Mouse (Mus musculus) spleen, postnatal 36 days (tissue): ENCODE data around the gene Stk10.
A peak's percentile ranks its signal among the peaks of the same experiment; 100 is the strongest.
"Not testable (repeated sequence)": the region's sequence is repeated elsewhere in the genome, so short reads cannot be mapped to it uniquely, and the experiment has no call there.

Source experiments
- DNase-seq, 2 experiments: peaks; one replicate each; pipeline ENCODE4 v3.0.0; 2022; ENCODE audit warnings: low spot score in 2 of 2, mixed read lengths in 1 of 2

Stk10 gene

GRCm38 (mm10) chr11:32594122-32594521 is 61.0 kb downstream of the Stk10 start:
- DNase-seq = no peak

GRCm38 (mm10) chr11:32600371-32600770 is 67.3 kb downstream of the Stk10 start:
- DNase-seq = no peak

DNA sequence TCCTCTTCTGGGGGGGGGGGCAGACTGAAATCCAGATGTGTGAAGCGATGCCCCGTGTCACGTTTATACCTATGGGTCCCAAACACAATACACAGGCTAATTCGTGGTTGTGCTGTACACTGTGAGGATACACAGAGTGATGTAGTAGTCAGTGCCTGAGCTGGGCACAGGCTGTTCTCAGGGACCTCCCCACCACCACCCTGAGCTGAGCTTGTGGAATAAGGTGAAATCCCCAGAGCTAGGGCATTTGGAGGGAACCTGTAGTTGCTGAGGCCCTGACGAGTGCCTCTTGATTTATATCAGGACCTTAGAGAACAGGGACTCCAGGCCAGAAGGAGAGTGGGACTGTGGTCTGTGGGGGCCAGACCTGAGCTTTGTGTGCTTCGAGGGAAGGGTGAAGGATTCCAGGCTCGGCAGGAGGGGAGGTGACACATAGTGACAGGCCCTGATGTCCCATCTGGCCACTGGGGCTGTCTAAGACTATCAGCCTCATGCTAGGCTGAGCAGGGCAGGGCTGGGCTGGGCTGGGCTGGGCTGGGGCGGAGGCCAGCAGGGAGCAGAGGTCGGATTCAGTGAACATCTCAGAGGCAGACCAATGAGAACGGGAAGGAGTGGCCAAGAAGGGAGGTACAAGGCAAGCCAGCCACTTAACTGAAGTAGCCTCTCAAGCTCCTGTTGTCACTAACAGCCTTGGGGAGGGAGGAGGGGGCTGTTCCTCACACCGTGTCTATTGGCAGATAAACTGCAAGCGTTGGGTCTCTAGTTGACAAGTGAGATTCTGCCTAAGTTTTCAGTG is 68.6 kb downstream of the Stk10 start:
- no peak for DNase-seq

- no peak for DNase-seq
These were observed 71.6 kb downstream of the Stk10 start for GRCm38 (mm10) chr11:32604663-32605062.

- DNase-seq = no peak
These were observed 72.2 kb downstream of the Stk10 start for GRCm38 (mm10) chr11:32605131-32605860.

GRCm38 (mm10) chr11:32605907-32606306 is 72.8 kb downstream of the Stk10 start:
- no peak for DNase-seq

DNA sequence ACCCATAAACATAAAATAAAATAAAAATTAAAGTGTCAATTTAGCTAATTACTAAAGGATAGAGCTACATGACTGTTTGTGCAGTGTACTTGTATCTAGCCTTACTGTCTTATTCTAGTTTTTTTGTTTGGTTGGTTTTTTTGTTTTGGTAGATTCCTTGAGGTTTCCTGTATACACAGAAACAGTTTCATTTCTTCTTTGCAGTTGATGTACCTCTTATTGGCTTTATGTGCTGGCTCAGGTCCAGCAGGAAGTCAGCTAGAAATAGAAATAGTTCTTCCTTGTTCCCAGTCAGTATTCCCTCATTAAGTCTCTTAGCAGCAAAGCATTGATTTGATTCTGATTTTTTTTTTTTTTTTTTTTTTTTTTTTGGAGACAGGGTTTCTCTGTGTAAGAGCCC is 74.2 kb downstream of the Stk10 start:
- DNase-seq = peak; percentile 32 to 42

DNA sequence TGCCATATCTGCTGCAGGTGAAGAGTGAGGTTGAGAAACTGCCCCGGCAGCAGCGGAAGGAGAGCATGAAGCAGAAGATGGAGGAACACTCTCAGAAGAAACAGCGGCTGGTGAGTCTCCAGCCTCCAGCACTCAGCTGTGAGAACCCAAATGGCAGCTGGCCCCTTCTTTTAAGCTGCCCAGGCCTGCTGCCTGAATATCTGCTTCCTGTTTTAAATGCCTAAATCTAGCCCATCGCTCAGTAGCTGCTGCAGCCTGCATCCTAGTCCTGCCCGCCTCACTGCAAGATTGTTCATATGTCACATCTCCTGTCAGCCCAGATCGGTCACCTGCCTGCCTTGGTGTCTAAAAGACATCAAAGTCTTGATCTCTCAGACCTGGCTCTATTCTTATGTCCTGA is 77.5 kb downstream of the Stk10 start:
- no peak for DNase-seq

GRCm38 (mm10) chr11:32612304-32612703 is 79.2 kb downstream of the Stk10 start:
- DNase-seq = no peak

DNA sequence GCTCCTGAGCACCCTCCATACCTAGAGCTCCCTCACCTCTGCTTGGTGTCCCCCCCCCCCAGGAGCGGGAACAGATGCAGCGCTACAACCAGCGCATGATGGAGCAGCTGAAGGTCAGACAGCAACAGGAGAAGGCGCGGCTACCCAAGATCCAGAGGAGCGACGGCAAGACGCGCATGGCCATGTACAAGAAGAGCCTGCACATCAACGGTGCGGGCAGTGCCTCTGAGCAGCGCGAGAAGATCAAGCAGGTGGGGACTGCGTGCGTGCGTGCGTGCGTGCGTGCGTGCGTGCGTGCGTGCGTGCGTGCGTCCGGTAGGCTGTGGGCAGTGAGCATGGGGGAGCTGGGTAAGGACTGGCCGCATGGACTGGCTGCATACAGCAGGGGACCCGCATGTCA is 81.4 kb downstream of the Stk10 start:
- no peak for DNase-seq

DNA sequence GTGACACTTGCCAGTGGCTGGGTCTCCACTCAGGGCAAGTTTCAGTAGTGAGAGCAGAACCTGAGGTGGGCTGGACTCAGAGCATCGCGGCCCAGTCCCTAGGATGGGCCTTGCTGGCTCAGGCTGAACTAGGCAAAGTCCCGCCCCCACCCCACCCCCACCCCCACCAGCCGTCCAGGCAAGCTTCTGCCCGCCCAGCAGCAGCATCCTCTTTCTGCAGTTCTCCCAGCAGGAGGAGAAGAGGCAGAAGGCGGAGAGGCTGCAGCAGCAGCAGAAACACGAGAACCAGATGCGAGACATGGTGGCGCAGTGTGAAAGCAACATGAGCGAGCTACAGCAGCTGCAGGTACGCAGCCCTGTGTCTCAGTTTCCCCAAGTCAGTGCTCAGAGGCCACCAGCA is 82.5 kb downstream of the Stk10 start:
- DNase-seq = no peak

DNA sequence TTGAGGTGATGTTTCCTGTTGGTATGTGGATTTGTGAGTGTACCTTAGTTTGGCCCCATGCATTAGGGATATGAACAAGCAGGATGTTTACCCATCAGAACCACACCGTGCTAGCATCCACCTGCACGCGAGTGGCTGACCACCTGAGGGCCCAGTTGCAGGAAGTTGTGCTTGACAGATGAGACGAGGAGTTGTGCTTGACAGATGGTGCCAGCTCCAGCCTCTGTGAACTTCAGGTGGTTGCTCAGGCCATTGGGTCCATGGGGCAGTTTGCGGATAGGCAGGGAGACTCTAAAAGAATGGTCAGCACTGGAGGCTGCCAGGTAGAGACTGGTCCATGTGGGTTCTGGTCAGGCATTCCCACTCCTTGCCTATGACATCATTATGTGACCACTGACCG is 83.0 kb downstream of the Stk10 start:
- no peak for DNase-seq

DNA sequence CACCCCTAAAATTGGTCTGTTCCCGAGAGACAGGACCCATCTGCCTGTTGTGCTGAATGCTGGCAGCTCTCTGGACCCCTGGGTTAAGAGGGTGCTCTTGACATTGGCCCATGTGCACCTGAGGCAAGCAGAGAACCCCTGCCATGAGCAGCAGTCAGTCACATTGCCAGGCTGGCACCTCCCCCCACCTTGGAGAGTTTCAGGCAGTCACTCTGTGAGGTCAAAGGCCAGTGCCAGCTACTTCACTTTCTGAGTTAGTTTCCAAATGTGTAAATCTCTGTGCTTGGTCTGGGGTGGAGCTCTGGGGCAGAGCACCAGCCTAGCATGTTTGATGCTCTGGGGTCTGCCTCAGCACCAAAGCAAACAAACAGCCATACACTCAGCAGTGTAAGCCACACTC is 84.9 kb downstream of the Stk10 start:
- DNase-seq = no peak

- not testable (repeated sequence) for DNase-seq
These were observed 85.5 kb downstream of the Stk10 start for GRCm38 (mm10) chr11:32618641-32619040.

DNA sequence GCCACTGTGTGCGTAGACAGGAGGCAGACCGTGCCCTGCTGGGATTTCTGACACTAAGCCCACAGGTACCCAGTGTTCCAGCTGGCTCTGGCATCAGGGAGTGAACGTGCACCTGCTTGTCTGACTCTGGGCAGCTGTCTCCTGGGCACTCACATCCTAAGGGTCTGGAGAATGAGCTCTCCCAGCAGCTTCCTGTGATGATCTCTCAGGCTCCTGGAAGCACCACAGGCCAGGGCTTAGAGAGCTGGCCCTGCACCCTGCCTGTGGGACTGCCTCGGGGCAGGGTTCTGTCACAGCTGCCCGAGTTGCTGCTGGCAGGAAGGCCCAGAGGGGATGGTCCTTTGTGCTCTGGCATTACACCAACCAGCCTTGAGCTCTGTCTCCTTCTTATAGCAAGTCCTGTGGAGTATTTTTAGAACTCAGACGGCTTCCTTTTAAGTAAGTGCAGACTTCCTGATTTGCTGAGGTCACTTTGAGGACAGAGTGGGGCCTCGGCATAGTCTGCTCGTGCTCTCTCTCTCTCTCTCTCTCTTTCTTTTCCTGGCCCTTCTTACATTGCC is 86.2 kb downstream of the Stk10 start:
- DNase-seq = peak; percentile 41 to 43

DNA sequence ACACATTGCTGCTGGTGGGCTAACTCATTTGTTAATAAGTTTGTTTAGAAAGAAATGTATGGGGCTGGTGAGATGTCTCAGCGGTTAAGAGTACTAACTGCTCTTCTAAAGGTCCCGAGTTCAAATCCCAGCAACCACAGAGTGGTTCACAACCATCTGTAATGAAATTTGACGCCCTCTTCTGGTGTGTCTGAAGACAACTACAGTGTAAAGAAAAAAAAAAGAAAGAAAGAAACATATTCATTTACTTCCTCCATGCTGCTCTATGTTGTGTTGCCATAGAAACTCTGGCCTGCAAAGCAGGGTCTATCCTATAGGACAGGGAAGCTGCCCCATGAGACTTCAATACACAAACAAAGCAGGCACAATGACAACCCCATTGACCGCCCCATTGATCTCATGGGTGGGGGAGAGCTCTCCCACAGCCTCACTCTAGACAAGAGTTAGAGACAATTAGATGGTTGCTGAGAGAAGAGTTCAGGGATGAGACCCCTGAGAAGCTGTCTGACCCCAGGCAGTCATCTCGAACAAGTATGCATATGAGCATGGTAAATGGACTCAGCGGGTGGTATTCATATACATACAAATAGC is 86.9 kb downstream of the Stk10 start:
- no peak for DNase-seq

DNA sequence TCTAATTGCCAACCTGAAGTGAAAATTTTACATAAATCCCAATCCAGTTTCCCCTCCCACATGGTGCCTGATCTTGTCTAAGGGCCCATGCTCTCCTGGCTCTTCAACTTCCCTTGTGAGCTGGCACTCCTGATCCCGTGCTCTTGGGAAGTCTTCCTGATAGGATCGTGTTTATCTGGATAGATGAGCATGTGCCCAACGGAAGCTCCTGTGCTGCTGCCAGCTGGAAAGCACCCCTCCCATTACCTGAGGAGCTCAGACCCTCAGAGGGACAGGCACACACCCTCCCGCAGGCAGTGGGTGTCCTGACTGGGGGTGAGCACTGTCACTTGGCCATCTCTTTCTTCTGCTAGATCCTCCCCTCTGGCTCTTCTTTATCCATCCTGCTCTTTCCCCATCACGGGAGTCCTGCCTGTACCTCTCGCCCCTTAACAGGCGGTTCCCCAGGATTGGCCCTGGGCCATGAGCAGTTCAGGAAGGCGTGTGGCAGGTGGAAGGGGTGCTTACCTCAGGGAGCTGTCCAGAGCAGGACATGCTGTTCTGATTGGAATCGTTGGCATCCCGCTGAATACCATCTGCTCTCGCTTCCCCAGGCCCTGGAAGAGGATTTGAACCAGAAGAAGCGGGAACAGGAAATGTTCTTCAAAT is 88.8 kb downstream of the Stk10 start:
- DNase-seq = no peak

DNA sequence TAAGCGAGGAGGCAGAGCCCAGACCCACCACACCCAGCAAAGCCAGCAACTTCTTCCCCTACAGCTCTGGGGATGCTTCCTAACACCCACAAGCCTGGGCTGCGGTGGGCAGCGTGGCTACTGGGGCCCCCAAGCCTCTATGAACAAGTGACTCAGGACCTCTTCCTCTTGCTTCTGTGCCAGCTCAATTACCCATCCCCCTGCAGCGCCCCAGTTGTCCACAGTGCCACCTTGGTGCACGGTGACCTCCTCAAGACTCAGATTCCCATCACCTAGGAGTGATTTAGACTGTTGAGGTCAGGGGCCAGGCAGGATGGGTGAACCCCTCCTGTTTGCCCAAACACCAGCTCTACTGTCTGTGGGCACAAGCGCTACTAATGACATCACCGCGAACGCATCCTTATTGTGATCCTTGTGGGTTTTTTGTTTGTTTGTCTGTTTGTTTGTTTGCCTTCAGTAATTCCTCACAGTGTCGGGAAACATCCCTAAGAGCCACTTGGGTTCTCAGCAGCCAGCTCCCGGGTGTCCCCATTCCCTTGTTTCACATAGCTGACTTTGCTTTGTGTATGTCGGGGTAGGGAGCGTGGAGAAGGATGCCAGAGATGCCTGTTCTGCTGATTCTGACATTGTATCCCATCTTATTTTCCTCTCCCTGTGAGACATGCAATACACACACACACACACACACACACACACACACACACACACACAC is 89.5 kb downstream of the Stk10 start:
- DNase-seq = no peak

DNA sequence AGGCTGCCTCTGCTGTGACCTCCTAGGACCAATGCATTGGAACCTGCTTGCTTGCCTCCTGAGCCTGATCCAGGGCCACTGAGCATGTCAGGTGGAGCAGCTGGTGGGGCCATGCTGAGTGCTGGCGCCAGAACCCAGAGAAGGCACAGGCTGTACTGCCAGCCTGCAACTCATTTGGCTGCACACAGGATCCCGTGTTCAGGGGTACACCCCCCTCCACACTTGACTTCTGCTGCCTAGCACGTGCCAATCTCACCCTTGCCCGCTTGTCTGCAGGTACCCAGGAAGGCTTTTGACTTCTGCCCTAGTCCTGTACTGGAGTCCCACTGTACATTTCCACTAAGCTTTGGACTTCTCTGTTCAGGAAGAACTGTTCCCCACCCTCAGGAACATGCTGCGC is 90.1 kb downstream of the Stk10 start:
- DNase-seq = no peak

- no peak for DNase-seq
These were observed 90.8 kb downstream of the Stk10 start for GRCm38 (mm10) chr11:32623912-32624311.

DNA sequence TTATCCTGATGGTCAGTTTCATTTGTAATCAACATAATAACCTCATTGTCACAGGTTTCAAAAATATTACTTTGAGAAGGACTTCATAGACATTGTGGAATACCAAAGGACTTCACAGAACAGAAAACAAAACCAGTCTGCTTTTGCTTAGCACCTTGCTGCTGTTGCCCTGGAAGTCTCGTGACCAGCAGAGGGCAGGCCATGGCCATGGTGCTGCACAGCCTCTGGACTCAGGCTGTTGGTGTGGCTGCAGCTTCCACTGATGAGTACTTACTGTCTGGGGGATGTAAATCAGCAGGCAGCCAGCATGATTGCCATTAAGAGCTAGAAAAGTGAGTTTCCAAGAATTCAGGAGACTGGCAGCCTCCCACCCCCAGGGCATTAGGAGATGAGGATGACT is 92.6 kb downstream of the Stk10 start:
- peak; percentile 47 to 52 for DNase-seq
